Mouse (Mus musculus) heart, embryonic 14.5 days (tissue): ENCODE measurements at regions not wholly inside any gene's neighbourhood (a gene's known extent, or its start where the extent isn't known, plus 50 kb on each side); places are given as distances from the start of the nearest gene placed in this dataset.

Experiments used
- ATAC-seq: fragments of 200-750 bp; cut with Nextera tagmentation; 2 replicates; pipeline ENCODE4 v1.8.0; 2017; ENCODE audit warnings: low read depth, moderate TSS enrichment; ENCODE audit not compliant: insufficient number of reproducible peaks, insufficient read depth, low FRiP score
- H3K27ac ChIP-seq, 2 experiments: fragments of 200-500 bp in 1 of 2; fragments of 300-500 bp in 1 of 2; sonication (generic) in 1 of 2; replicated peaks in 1 of 2; 2 replicates each; pipeline ENCODE4 v1.5.1; 2012 to 2014; ENCODE audit warnings: low read depth in 2 of 2, low read length in 2 of 2, control low read depth in 1 of 2, mild to moderate bottlenecking in 1 of 2, mixed read lengths in 1 of 2; ENCODE audit not compliant: control insufficient read depth in 1 of 2, insufficient read depth in 1 of 2
- H3K27me3 ChIP-seq: fragments of 300-500 bp; sonication (generic); 2 replicates; pipeline ENCODE4 v1.6.1; 2014; ENCODE audit warnings: mild to moderate bottlenecking, low read length, control low read depth; ENCODE audit not compliant: control insufficient read depth, insufficient read depth
- H3K36me3 ChIP-seq: fragments of 300-500 bp; sonication (generic); 2 replicates; pipeline ENCODE4 v1.6.1; 2014; ENCODE audit warnings: mild to moderate bottlenecking, control low read depth, low read length, mixed read lengths; ENCODE audit not compliant: control insufficient read depth, insufficient read depth
- H3K4me1 ChIP-seq, 2 experiments: fragments of 200-500 bp in 1 of 2; fragments of 300-500 bp in 1 of 2; sonication (generic) in 1 of 2; 2 replicates each; pipeline ENCODE4 v1.6.1; 2012 to 2014; ENCODE audit warnings: low read length in 2 of 2, control low read depth in 1 of 2, mixed read lengths in 1 of 2; ENCODE audit not compliant: control insufficient read depth in 2 of 2, insufficient read depth in 2 of 2
- H3K4me2 ChIP-seq: fragments of 300-500 bp; sonication (generic); 2 replicates; pipeline ENCODE4 v1.6.1; 2014; ENCODE audit warnings: mild to moderate bottlenecking, low read length
- H3K4me3 ChIP-seq, 2 experiments: fragments of 200-500 bp in 1 of 2; fragments of 300-500 bp in 1 of 2; sonication (generic) in 1 of 2; 2 replicates each; pipeline ENCODE4 v1.5.1; 2012 to 2014; ENCODE audit warnings: low read length in 2 of 2, mild to moderate bottlenecking in 2 of 2, control low read depth in 1 of 2, low read depth in 1 of 2, moderate library complexity in 1 of 2; ENCODE audit not compliant: control insufficient read depth in 1 of 2, insufficient read depth in 1 of 2
- H3K9ac ChIP-seq: fragments of 300-500 bp; sonication (generic); 2 replicates; pipeline ENCODE4 v1.6.1; 2014; ENCODE audit warnings: mild to moderate bottlenecking, low read length
- H3K9me3 ChIP-seq: fragments of 300-500 bp; sonication (generic); 2 replicates; pipeline ENCODE4 v1.6.1; 2016; ENCODE audit warnings: low read length, control low read depth; ENCODE audit not compliant: control insufficient read depth
- WGBS: fragments of 180-500 bp; shearing (Covaris S2); extraction: QIAGEN DNeasy Blood & Tissue Kit; methylation state at CpG from one replicate; pipeline ENCODE4 v1.1.7; 2014; 5-methylcytosine and 5-hydroxymethylcytosine counted together

DNA sequence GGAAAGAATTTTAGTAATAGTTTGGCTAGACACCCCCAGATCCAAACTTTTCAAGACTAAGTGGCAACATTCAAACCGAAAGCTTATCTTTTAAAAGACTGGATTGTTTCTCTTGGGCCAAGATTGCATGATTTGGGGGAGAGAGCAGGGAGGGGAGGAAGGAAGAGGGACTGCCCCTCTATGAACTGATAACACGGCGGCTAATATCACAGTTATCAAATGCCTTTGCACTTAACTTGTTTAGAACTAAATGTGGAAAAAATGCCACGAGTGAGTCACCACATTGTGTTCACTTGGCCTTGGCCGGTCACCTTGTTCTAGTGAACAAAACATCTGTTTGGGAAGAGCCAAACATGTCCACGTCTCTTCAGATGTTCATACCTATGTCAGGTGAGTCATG, 92.3 kb downstream of the Tes start:
- Histone ChIP-seq H3K4me2 (no peak overlapping the region), H3K27me3 (no peaks in the 10 kb centered on the region), H3K9me3 (no peaks in the 10 kb centered on the region), H3K4me1 (peaks cover 0 to 8% of the 10 kb centered on the region in 2 experiments; a peak in 2 of 4 replicates), H3K27ac (no peak overlapping the region), H3K9ac (no peak overlapping the region), H3K4me3 (no peak overlapping the region), H3K36me3 (no peaks in the 10 kb centered on the region)
- 42% methylated on average over 6 of the region's 6 CpGs for WGBS
- ATAC-seq, result no peak

DNA sequence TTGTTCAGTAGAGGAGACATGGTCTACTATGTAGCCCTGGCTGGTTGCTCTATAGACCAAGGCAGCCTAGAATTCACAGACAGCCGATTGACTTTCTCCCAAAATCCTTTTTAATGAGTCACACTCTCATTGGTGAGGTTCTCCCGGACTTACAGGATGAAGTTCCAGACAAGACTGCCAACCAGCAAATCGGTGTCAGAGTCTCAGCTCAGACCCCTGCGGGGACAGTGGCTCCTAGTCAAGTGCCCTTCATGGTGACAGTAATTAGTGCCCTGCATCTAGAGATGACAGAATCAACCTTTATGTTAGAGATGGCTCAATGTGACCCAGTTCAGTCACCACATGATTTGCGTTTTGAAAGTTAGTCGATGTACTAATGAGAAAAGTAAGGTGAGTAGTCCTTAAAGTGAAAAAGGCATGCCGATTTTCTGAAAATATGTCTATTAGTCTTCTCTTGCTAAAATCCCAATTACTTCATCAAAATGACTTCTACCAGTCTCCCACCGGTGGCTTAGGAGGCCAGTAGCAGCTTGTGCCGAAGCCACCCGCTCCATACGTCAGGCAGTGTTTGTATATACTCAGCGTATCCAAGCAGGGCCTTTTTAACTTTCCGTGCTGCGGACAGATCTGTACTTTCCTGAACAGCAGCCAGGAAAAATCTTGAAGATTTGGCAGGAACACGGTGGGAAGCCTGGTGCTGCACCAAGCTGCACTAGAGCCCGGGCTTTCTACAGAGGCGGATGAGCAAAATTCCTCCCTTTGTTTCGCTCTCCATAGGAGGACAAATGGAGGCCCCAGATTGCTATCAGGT, 105.2 kb downstream of the Tes start:
- Histone ChIP-seq H3K9me3 (no peaks in the 10 kb centered on the region), H3K4me3 (no peak overlapping the region), H3K4me2 (peak overlapping the region; percentile 52), H3K36me3 (no peaks in the 10 kb centered on the region), H3K27me3 (no peaks in the 10 kb centered on the region), H3K9ac (peak overlapping the region; percentile 42; the same call in 1 of the 2 replicates), H3K4me1 (peaks cover 15 to 29% of the 10 kb centered on the region in 2 experiments), H3K27ac (peak overlapping the region; percentile 84 to 90)
- peak; percentile 81 for ATAC-seq
- WGBS, result 36% methylated on average over 18 of the region's 18 CpGs

DNA sequence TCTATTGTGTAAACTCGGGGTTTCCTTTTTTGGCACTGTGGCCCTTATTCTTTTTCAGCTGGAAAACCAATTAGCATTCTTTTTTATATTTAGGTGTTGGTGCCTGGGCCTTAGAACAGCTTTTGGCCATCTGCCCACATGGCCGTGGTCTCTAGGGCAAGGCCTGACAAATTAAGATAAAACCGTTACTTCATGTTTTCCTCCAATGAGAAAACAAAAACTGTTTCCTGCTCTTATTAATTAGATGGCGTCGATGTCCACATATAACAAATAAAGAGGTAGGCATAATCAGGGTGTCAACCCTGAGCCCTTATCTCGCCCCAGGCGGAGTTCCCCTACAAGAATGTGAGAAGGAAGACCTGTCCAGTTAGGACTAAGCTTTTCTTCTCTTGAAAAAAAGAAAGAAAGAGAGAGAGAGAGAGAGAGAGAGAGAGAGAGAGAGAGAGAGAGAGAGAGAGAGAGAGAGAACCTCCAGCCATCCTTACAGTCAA, 105.9 kb downstream of the Tes start:
- H3K4me3 ChIP-seq, result no peak overlapping the region
- H3K4me2 ChIP-seq, result peak overlapping the region; percentile 52
- H3K9me3 ChIP-seq, result no peaks in the 10 kb centered on the region
- H3K27me3 ChIP-seq, result no peaks in the 10 kb centered on the region
- peaks cover 15 to 23% of the 10 kb centered on the region in 2 experiments for H3K4me1 ChIP-seq
- peak overlapping the region; percentile 45; the same call in 1 of the 2 replicates for H3K9ac ChIP-seq
- WGBS, result 38% methylated on average over 7 of the region's 7 CpGs
- peak; percentile 54 for ATAC-seq
- peak overlapping the region; percentile 84 to 90 for H3K27ac ChIP-seq
- H3K36me3 ChIP-seq, result no peaks in the 10 kb centered on the region

DNA sequence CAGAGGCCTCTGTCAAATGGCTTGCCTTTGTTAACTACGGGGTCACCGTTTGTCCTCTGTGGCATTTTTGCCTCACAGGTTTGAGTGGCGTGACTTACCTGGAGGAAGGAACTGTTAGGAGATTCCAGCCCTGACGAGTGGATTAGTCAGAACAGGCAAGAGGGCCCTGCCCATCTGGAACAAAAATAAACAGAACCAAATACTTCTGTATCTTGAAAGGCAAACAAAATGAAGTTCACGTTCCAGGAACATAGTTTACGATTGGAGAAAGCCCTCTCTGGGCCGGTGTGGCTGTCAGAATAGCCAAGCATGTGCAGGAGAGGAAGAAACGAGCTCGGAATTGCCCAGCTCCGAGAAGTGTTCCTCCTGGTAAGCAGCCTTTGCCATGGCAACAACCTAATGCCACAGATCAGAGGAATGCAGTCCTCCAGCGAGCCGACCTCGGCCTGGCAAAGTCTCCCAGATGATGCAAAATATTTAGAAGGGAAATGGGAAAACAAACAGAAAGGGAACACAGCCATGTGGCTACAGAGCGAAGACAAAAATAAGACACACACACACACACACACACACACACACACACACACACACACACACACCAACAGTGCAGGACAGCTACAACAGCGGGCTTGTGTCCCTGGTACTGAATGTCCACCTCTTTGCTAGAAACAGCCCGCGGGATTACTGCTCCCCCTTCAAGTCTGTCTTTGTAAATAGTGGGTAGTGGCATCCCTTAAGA, 106.5 kb downstream of the Tes start:
- no peaks in the 10 kb centered on the region for H3K27me3 ChIP-seq
- ATAC-seq, result no peak
- H3K4me3 ChIP-seq, result no peak overlapping the region
- WGBS, result 20% methylated on average over 17 of the region's 17 CpGs
- no peaks in the 10 kb centered on the region for H3K36me3 ChIP-seq
- peak overlapping the region; percentile 45; the same call in 1 of the 2 replicates for H3K9ac ChIP-seq
- no peaks in the 10 kb centered on the region for H3K9me3 ChIP-seq
- peaks cover 15 to 23% of the 10 kb centered on the region in 2 experiments for H3K4me1 ChIP-seq
- H3K4me2 ChIP-seq, result peak overlapping the region; percentile 52
- peak overlapping the region; percentile 84 to 90 for H3K27ac ChIP-seq

DNA sequence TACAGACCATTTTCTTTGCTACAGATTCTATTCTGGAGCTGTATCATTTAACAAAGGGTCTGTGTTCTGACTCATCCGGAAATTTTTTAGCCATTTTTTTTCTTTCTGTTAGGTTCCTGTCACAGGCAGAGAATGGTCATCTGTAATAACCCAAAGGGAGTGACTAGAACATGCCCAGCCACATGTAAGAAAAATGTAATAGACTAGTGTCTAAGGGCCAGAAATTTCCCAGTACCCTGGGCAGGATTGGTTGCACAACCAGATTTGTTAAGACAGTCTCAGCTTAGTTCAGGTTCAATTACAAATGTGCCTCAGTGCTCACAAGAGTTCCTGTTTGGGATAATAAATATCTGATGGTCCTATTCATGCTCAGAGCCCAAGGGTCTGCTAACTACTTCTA, 107.1 kb downstream of the Tes start:
- H3K27me3 ChIP-seq, result no peaks in the 10 kb centered on the region
- no peak overlapping the region for H3K4me3 ChIP-seq
- H3K9me3 ChIP-seq, result no peaks in the 10 kb centered on the region
- H3K4me1 ChIP-seq, result peaks cover 18 to 27% of the 10 kb centered on the region in 2 experiments
- no peak overlapping the region for H3K4me2 ChIP-seq
- H3K27ac ChIP-seq, result peak overlapping the region in 1 of 2 experiments; percentile 84; a peak in 2 of 4 replicates
- WGBS, result 47% methylated on average over 1 of the region's 1 CpGs
- no peak overlapping the region for H3K9ac ChIP-seq
- no peak for ATAC-seq
- no peaks in the 10 kb centered on the region for H3K36me3 ChIP-seq

DNA sequence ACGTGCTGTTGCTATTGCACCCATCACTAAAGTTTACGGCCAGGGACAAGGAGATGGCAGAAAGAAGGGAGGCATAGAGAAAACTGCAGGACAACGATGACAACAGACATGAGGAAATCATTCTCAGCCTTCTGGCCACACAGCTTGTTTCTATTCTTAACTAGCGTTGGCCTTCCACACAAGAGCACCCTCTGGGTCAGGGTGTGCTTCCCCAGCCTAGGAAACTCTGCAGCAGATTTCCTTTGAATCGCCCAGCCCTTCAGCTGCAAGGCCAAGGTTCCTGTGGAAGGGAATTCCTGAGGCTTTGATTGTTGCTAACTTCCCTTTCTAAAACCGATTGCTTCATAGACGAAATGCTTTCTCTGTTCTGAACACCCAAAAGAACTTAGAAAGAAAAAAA, 103.8 kb upstream of the Cav2 start:
- Histone ChIP-seq H3K36me3 (no peaks in the 10 kb centered on the region), H3K9me3 (no peaks in the 10 kb centered on the region), H3K4me2 (no peak overlapping the region), H3K4me1 (peaks cover 6 to 10% of the 10 kb centered on the region in 2 experiments; a peak in 3 of 4 replicates), H3K27me3 (no peaks in the 10 kb centered on the region), H3K9ac (no peak overlapping the region), H3K4me3 (no peak overlapping the region), H3K27ac (peak overlapping the region; percentile 59 to 64)
- WGBS, result 39% methylated on average over 7 of the region's 7 CpGs
- ATAC-seq, result no peak

DNA sequence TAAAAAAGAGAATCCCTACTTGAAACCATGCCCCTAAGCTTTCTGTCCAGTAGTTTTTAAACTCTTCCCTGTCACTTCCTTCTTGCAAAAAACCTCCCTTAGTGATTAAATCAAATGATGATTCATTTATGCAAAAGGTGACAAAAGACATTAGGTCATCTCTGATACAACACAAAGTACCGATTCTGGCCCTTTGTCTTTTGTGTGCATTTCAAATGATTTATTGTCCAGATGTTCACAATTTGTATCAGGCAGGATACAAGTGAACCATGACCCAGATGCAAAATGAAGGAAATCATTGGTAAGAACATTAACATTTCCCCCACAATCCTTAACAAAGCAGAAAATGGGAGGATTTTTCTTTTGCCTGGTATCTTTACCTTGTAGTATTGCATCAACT, 101.5 kb upstream of the Cav2 start:
- Histone ChIP-seq H3K4me1 (peaks cover 6% of the 10 kb centered on the region in 2 experiments; a peak in 2 of 4 replicates), H3K36me3 (no peaks in the 10 kb centered on the region), H3K4me2 (no peak overlapping the region), H3K27ac (no peak overlapping the region), H3K9ac (no peak overlapping the region), H3K9me3 (no peaks in the 10 kb centered on the region), H3K4me3 (no peak overlapping the region), H3K27me3 (no peaks in the 10 kb centered on the region)
- no peak for ATAC-seq
- WGBS, result 75% methylated on average over 1 of the region's 1 CpGs
